In genomic region chr6:143401436-143401835, GRCm38 (mm10) we compare ENCODE assay signal across 30 mouse cellular contexts.
A peak's percentile ranks its signal among the peaks of the same experiment; 100 is the strongest.
DNase-seq lines count a peak whose midpoint lies in the region; ATAC-seq lines count a peak whose summit lies in the region.
"Had no signal": no experiment of that assay in that cellular context is flagged by ENCODE, and none has a peak within 500 bp of the region (broad histone marks: within the 10 kb centered on the region; RNA-seq: fewer than 3 reads in every experiment).

No protein-coding gene starts in this region.

- no peak for DNase-seq in forebrain, embryonic 11.5 days (ENCODE audit: low spot score)
- DNase-seq in brain, adult 2 months (ENCODE audit: low read depth, low spot score): peak; percentile 43
- peak; percentile 56 for DNase-seq in lung, postnatal 36 days
- DNase-seq in testis, postnatal 14 days (ENCODE audit: low spot score): no peak
- no peak for DNase-seq in right cerebral cortex, postnatal 4 days
- DNase-seq: adrenal gland, postnatal 14 days; cerebellum, adult 2 months; cerebellum, postnatal 14 days; gastrocnemius, adult 2 months; heart, adult 2 months; heart, postnatal 10 days; kidney, adult 18-20 months; kidney, postnatal 25 days; right cerebral cortex, postnatal 14 days; thymus, adult 18-20 months; thymus, postnatal 25 days had no signal

- H3K9ac ChIP-seq in forebrain, embryonic 15.5 days (replicated peaks): no peak overlapping the region
- H3K9ac ChIP-seq in forebrain, embryonic 11.5 days (ENCODE audit: low read length): no peak overlapping the region
- no peak overlapping the region for H3K9ac ChIP-seq in lung, embryonic 16.5 days (ENCODE audit: low read length)
- H3K9ac ChIP-seq: heart, embryonic 13.5 days; hindbrain, embryonic 15.5 days; kidney, embryonic 15.5 days; limb, embryonic 13.5 days; midbrain, embryonic 13.5 days; stomach, embryonic 15.5 days had no signal

- H3K9me3 ChIP-seq in forebrain, embryonic 15.5 days: no peaks in the 10 kb centered on the region
- no peaks in the 10 kb centered on the region for H3K9me3 ChIP-seq in forebrain, embryonic 11.5 days (ENCODE audit: control insufficient read depth, low read length)
- no peaks in the 10 kb centered on the region for H3K9me3 ChIP-seq in lung, embryonic 16.5 days (ENCODE audit: control insufficient read depth, low read length)
- H3K9me3 ChIP-seq: heart, embryonic 13.5 days; hindbrain, embryonic 10.5 days; hindbrain, embryonic 15.5 days; kidney, embryonic 15.5 days; limb, embryonic 13.5 days; midbrain, embryonic 13.5 days; stomach, embryonic 15.5 days had no signal

- H3K27me3 ChIP-seq in forebrain, embryonic 15.5 days: no peaks in the 10 kb centered on the region
- no peaks in the 10 kb centered on the region for H3K27me3 ChIP-seq in forebrain, embryonic 11.5 days (ENCODE audit: control insufficient read depth, insufficient read depth, low read length)
- no peaks in the 10 kb centered on the region for H3K27me3 ChIP-seq in lung, embryonic 16.5 days (ENCODE audit: control insufficient read depth, insufficient read depth, low read depth, low read length)
- H3K27me3 ChIP-seq: heart, embryonic 13.5 days; hindbrain, embryonic 15.5 days; kidney, embryonic 15.5 days; limb, embryonic 13.5 days; midbrain, embryonic 13.5 days; stomach, embryonic 15.5 days had no signal

- peak; percentile 19; the same call in 1 of the 2 replicates for ATAC-seq in forebrain, embryonic 15.5 days (replicated peaks)
- no peak for ATAC-seq in forebrain, embryonic 11.5 days (replicated peaks; ENCODE audit: low FRiP score)
- peak; percentile 52; the same call in 1 of the 2 replicates for ATAC-seq in lung, embryonic 16.5 days (ENCODE audit: low read depth)
- ATAC-seq in frontal cortex, adult (ENCODE audit: low TSS enrichment): no peak; the same call in 1 of the 2 replicates
- ATAC-seq: inflammation-experienced regulatory T-cells, adult 6 months; midbrain, embryonic 13.5 days had no signal

- no peak overlapping the region for H3K4me2 ChIP-seq in forebrain, embryonic 15.5 days (replicated peaks)
- no peak overlapping the region for H3K4me2 ChIP-seq in forebrain, embryonic 11.5 days (ENCODE audit: low read depth, low read length, severe bottlenecking)
- H3K4me2 ChIP-seq in lung, embryonic 16.5 days (ENCODE audit: low read depth, low read length): no peak overlapping the region
- H3K4me2 ChIP-seq: heart, embryonic 13.5 days; hindbrain, embryonic 15.5 days; kidney, embryonic 15.5 days; limb, embryonic 13.5 days; liver, embryonic 11.5 days; midbrain, embryonic 13.5 days; stomach, embryonic 15.5 days had no signal

- 3% methylated on average over 8 of the region's 8 CpGs for WGBS in forebrain, embryonic 15.5 days
- WGBS in forebrain, embryonic 11.5 days: 18% methylated on average over 8 of the region's 8 CpGs
- 33% methylated on average over 8 of the region's 8 CpGs for WGBS in lung, embryonic 16.5 days

- peaks cover 7% of the 10 kb centered on the region for H3K4me1 ChIP-seq in forebrain, embryonic 15.5 days
- peaks cover 2% of the 10 kb centered on the region; the same call in 1 of the 2 replicates for H3K4me1 ChIP-seq in forebrain, embryonic 11.5 days (replicated peaks; ENCODE audit: control insufficient read depth, insufficient read depth, low read length)
- H3K4me1 ChIP-seq in lung, embryonic 16.5 days (replicated peaks; ENCODE audit: control insufficient read depth, insufficient read depth, low read length): peaks cover 6% of the 10 kb centered on the region
- H3K4me1 ChIP-seq: heart, embryonic 13.5 days; hindbrain, embryonic 15.5 days; kidney, embryonic 15.5 days; stomach, embryonic 15.5 days had no signal

- H3K4me3 ChIP-seq in forebrain, embryonic 15.5 days: no peak overlapping the region
- H3K4me3 ChIP-seq in forebrain, embryonic 11.5 days (ENCODE audit: low read depth, low read length): no peak overlapping the region
- H3K4me3 ChIP-seq in lung, embryonic 16.5 days (ENCODE audit: low read length): no peak overlapping the region
- H3K4me3 ChIP-seq: erythroblast, embryonic 14.5 days; gastrocnemius, adult 2 months; heart, adult 2 months; heart, embryonic 13.5 days; hindbrain, embryonic 10.5 days; hindbrain, embryonic 15.5 days; kidney, embryonic 15.5 days; limb, embryonic 13.5 days; midbrain, embryonic 13.5 days; stomach, embryonic 15.5 days had no signal

- H3K36me3 ChIP-seq in forebrain, embryonic 15.5 days: no peaks in the 10 kb centered on the region
- H3K36me3 ChIP-seq in forebrain, embryonic 11.5 days (ENCODE audit: control insufficient read depth, insufficient read depth, low read length): no peaks in the 10 kb centered on the region
- no peaks in the 10 kb centered on the region for H3K36me3 ChIP-seq in lung, embryonic 16.5 days (ENCODE audit: control insufficient read depth, insufficient read depth, low read length)
- H3K36me3 ChIP-seq: heart, embryonic 13.5 days; hindbrain, embryonic 10.5 days; hindbrain, embryonic 15.5 days; kidney, embryonic 15.5 days; limb, embryonic 13.5 days; midbrain, embryonic 13.5 days; stomach, embryonic 15.5 days had no signal

- H3K27ac ChIP-seq in forebrain, embryonic 15.5 days (replicated peaks): no peak overlapping the region
- H3K27ac ChIP-seq in forebrain, embryonic 11.5 days (ENCODE audit: low read depth, low read length): no peak overlapping the region
- H3K27ac ChIP-seq in lung, embryonic 16.5 days (ENCODE audit: low read length): no peak overlapping the region
- H3K27ac ChIP-seq: gastrocnemius, adult 2 months; heart, adult 2 months; heart, embryonic 13.5 days; hindbrain, embryonic 10.5 days; hindbrain, embryonic 15.5 days; kidney, embryonic 15.5 days; limb, embryonic 13.5 days; macrophage; midbrain, embryonic 13.5 days; stomach, embryonic 15.5 days had no signal

Comparison
In these comparisons a context has a peak if more than half of its experiments do, and no peak if none do; other contexts are left out.
1. ATAC-seq: peak in forebrain, embryonic 15.5 days (single experiment) and lung, embryonic 16.5 days (single experiment); none in forebrain, embryonic 11.5 days (single experiment) and frontal cortex, adult (single experiment).
2. DNase-seq: peak in brain, adult 2 months (single experiment) and lung, postnatal 36 days (single experiment); none in forebrain, embryonic 11.5 days (single experiment), testis, postnatal 14 days (single experiment) and right cerebral cortex, postnatal 4 days (single experiment).